Mouse (Mus musculus) forebrain, embryonic 11.5 days (tissue): Measurements from ENCODE around the gene Hoxa7. TPM values are rescaled to one million over a fixed set of nuclear protein-coding genes. Genes with fewer than 3 reads are reported as not detected.

Source experiments
- ATAC-seq: fragments of 200-750 bp; cut with Nextera tagmentation; replicated peaks from 2 replicates; pipeline ENCODE4 v1.8.0; 2017; ENCODE audit warnings: moderate TSS enrichment; ENCODE audit not compliant: low FRiP score
- DNase-seq: peaks from one replicate; pipeline ENCODE4 v3.0.0-alpha.2; 2017; ENCODE audit warnings: low spot score
- H3K27ac ChIP-seq: fragments of 300-500 bp; sonication (generic); 2 replicates; pipeline ENCODE4 v1.5.1; 2014; ENCODE audit warnings: low read depth, low read length
- H3K27me3 ChIP-seq: fragments of 300-500 bp; sonication (generic); 2 replicates; pipeline ENCODE4 v1.6.1; 2014; ENCODE audit warnings: mild to moderate bottlenecking, low read length, mixed read lengths; ENCODE audit not compliant: control insufficient read depth, insufficient read depth
- H3K36me3 ChIP-seq: fragments of 300-500 bp; sonication (generic); 2 replicates; pipeline ENCODE4 v1.6.1; 2014; ENCODE audit warnings: mild to moderate bottlenecking, low read length, moderate library complexity, mixed read lengths; ENCODE audit not compliant: control insufficient read depth, insufficient read depth
- H3K4me1 ChIP-seq: fragments of 300-500 bp; sonication (generic); replicated peaks from 2 replicates; pipeline ENCODE4 v1.6.1; 2014; ENCODE audit warnings: low read length, mixed read lengths; ENCODE audit not compliant: control insufficient read depth, insufficient read depth
- H3K4me2 ChIP-seq: fragments of 300-500 bp; sonication (generic); 2 replicates; pipeline ENCODE4 v1.6.1; 2014; ENCODE audit warnings: low read depth, mild to moderate bottlenecking, low read length, moderate library complexity, mixed read lengths; ENCODE audit not compliant: severe bottlenecking
- H3K4me3 ChIP-seq: fragments of 300-500 bp; sonication (generic); 2 replicates; pipeline ENCODE4 v1.5.1; 2014; ENCODE audit warnings: low read depth, low read length
- H3K9ac ChIP-seq: fragments of 300-500 bp; sonication (generic); 2 replicates; pipeline ENCODE4 v1.6.1; 2014; ENCODE audit warnings: low read length
- H3K9me3 ChIP-seq: fragments of 300-500 bp; sonication (generic); 2 replicates; pipeline ENCODE4 v1.6.1; 2016; ENCODE audit warnings: low read length, mixed read lengths; ENCODE audit not compliant: control insufficient read depth
- WGBS: fragments of 180-500 bp; shearing (Covaris S2); extraction: QIAGEN DNeasy Blood & Tissue Kit; methylation state at CpG from one replicate; pipeline ENCODE4 v1.1.7; 2014; 5-methylcytosine and 5-hydroxymethylcytosine counted together
- polyA plus RNA-seq: library from polyadenylated mRNA; unstranded; fragments of >200 nt; fragmentation: Nextera tagmentation; extraction: Ambion mirVana; gene quantifications from 2 replicates; pipeline ENCODE4 v1.2.1, GENCODE M21; 2014

The Hoxa7 gene
- polyA plus RNA-seq, 1 experiment from 2014 or later: not detected

- Histone ChIP-seq H3K27me3 (peaks cover 100% of the 10 kb centered on the region), H3K36me3 (no peaks in the 10 kb centered on the region), H3K27ac (no peak within 1 kb of the TSS), H3K4me1 (peaks cover 10% of the 10 kb centered on the region; the same call in 1 of the 2 replicates), H3K9ac (no peak within 1 kb of the TSS; the same call in 1 of the 2 replicates), H3K4me2 (peak within 1 kb of the TSS; percentile 79), H3K9me3 (no peaks in the 10 kb centered on the region), H3K4me3 (peak within 1 kb of the TSS; percentile 32)
- ATAC-seq (no peak; the same call in 1 of the 2 replicates), DNase-seq (peak; percentile 58)
- WGBS: under 1% methylated on average over 91 of the region's 102 CpGs
These were observed 30.5 kb downstream of the Hoxa7 start, which contains the start of gene Hoxa4 for GRCm38 (mm10) chr6:52190906-52191810. TSS of gene Hoxa4 (minus strand) at chr6:52191753.

- WGBS: under 1% methylated on average over 23 of the region's 23 CpGs
- Histone ChIP-seq H3K36me3 (no peaks in the 10 kb centered on the region), H3K9me3 (no peaks in the 10 kb centered on the region), H3K4me1 (peaks cover 10% of the 10 kb centered on the region; the same call in 1 of the 2 replicates), H3K4me3 (no peak overlapping the region), H3K27ac (no peak overlapping the region), H3K4me2 (no peak overlapping the region), H3K27me3 (peaks cover 100% of the 10 kb centered on the region), H3K9ac (no peak overlapping the region)
- ATAC-seq (no peak), DNase-seq (no peak)
These were observed 31.2 kb downstream of the Hoxa7 start for GRCm38 (mm10) chr6:52190410-52190809.

- Histone ChIP-seq H3K36me3 (no peaks in the 10 kb centered on the region), H3K4me3 (no peak overlapping the region), H3K4me1 (peaks cover 10% of the 10 kb centered on the region; the same call in 1 of the 2 replicates), H3K27ac (no peak overlapping the region), H3K9me3 (no peaks in the 10 kb centered on the region), H3K9ac (no peak overlapping the region), H3K27me3 (peaks cover 100% of the 10 kb centered on the region), H3K4me2 (no peak overlapping the region)
- ATAC-seq: no peak
- 5% methylated on average over 8 of the region's 8 CpGs for WGBS
- DNase-seq: peak; percentile 54
These were observed 31.7 kb downstream of the Hoxa7 start for GRCm38 (mm10) chr6:52189909-52190308.

- Histone ChIP-seq H3K4me3 (no peak overlapping the region), H3K27ac (no peak overlapping the region), H3K36me3 (no peaks in the 10 kb centered on the region), H3K9ac (no peak overlapping the region), H3K4me1 (peaks cover 10% of the 10 kb centered on the region; the same call in 1 of the 2 replicates), H3K27me3 (peaks cover 100% of the 10 kb centered on the region), H3K9me3 (no peaks in the 10 kb centered on the region), H3K4me2 (no peak overlapping the region)
- WGBS: 7% methylated on average over 5 of the region's 5 CpGs
- no peak for ATAC-seq
- peak; percentile 52 for DNase-seq
These were observed 32.5 kb downstream of the Hoxa7 start for GRCm38 (mm10) chr6:52189172-52189591.

GRCm38 (mm10) chr6:52186500-52186899, 35.2 kb downstream of the Hoxa7 start:
- Histone ChIP-seq H3K9ac (no peak overlapping the region), H3K36me3 (no peaks in the 10 kb centered on the region), H3K4me3 (no peak overlapping the region), H3K9me3 (no peaks in the 10 kb centered on the region), H3K27me3 (peaks cover 100% of the 10 kb centered on the region), H3K4me1 (peaks cover 4% of the 10 kb centered on the region; the same call in 1 of the 2 replicates), H3K4me2 (no peak overlapping the region), H3K27ac (no peak overlapping the region)
- DNase-seq (peak; percentile 41), ATAC-seq (no peak)
- WGBS: 0% methylated on average over 1 of the region's 1 CpGs

- Histone ChIP-seq H3K9ac (no peak overlapping the region), H3K4me2 (no peak overlapping the region), H3K27ac (no peak overlapping the region), H3K4me3 (no peak overlapping the region), H3K9me3 (no peaks in the 10 kb centered on the region), H3K36me3 (no peaks in the 10 kb centered on the region), H3K4me1 (no peaks in the 10 kb centered on the region), H3K27me3 (peaks cover 100% of the 10 kb centered on the region)
- 6% methylated on average over 3 of the region's 3 CpGs for WGBS
- ATAC-seq (no peak), DNase-seq (peak; percentile 46)
These were observed 35.8 kb downstream of the Hoxa7 start for GRCm38 (mm10) chr6:52185834-52186233.

- Histone ChIP-seq H3K4me2 (no peak overlapping the region), H3K4me3 (no peak overlapping the region), H3K36me3 (no peaks in the 10 kb centered on the region), H3K9ac (no peak overlapping the region), H3K27ac (no peak overlapping the region), H3K9me3 (no peaks in the 10 kb centered on the region), H3K27me3 (peaks cover 100% of the 10 kb centered on the region), H3K4me1 (no peaks in the 10 kb centered on the region)
- 2% methylated on average over 19 of the region's 19 CpGs for WGBS
- ATAC-seq: no peak
- peak; percentile 44 for DNase-seq
These were observed 36.4 kb downstream of the Hoxa7 start for GRCm38 (mm10) chr6:52185222-52185621.

- no peak overlapping the region for H3K27ac ChIP-seq
- H3K4me3 ChIP-seq: no peak overlapping the region
- DNase-seq: peak; percentile 47
- no peaks in the 10 kb centered on the region for H3K4me1 ChIP-seq
- peaks cover 100% of the 10 kb centered on the region for H3K27me3 ChIP-seq
- no peaks in the 10 kb centered on the region for H3K9me3 ChIP-seq
- no peak for ATAC-seq
- H3K36me3 ChIP-seq: no peaks in the 10 kb centered on the region
- no peak overlapping the region for H3K4me2 ChIP-seq
- no peak overlapping the region for H3K9ac ChIP-seq
- WGBS: 3% methylated on average over 6 of the region's 6 CpGs
These were observed 37.0 kb downstream of the Hoxa7 start for GRCm38 (mm10) chr6:52184668-52185067.
